Mouse (Mus musculus) hindbrain, embryonic 11.5 days (tissue): ENCODE measurements around the gene Lrtm2. TPM values are rescaled to one million over a fixed set of nuclear protein-coding genes. Genes with fewer than 3 reads are reported as not detected.

Experiments
- ATAC-seq: fragments of 200-750 bp; cut with Nextera tagmentation; 2 replicates; pipeline ENCODE4 v1.8.0; 2017; ENCODE audit warnings: mild to moderate bottlenecking, moderate TSS enrichment, moderate library complexity; ENCODE audit not compliant: low FRiP score
- DNase-seq: peaks from one replicate; pipeline ENCODE4 v3.0.0-alpha.2; 2015; ENCODE audit warnings: low spot score
- H3K27ac ChIP-seq: fragments of 300-500 bp; sonication (generic); 2 replicates; pipeline ENCODE4 v1.5.1; 2014; ENCODE audit warnings: mild to moderate bottlenecking, low read depth, low read length
- H3K27me3 ChIP-seq: fragments of 300-500 bp; sonication (generic); 2 replicates; pipeline ENCODE4 v1.6.1; 2014; ENCODE audit warnings: mild to moderate bottlenecking, low read length, moderate library complexity, mixed read lengths; ENCODE audit not compliant: control insufficient read depth, insufficient read depth
- H3K36me3 ChIP-seq: fragments of 300-500 bp; sonication (generic); 2 replicates; pipeline ENCODE4 v1.6.1; 2014; ENCODE audit warnings: mild to moderate bottlenecking, low read length, moderate library complexity, mixed read lengths; ENCODE audit not compliant: control insufficient read depth, insufficient read depth
- H3K4me1 ChIP-seq: fragments of 300-500 bp; sonication (generic); replicated peaks from 2 replicates; pipeline ENCODE4 v1.6.1; 2014; ENCODE audit warnings: low read length, mixed read lengths; ENCODE audit not compliant: control insufficient read depth, insufficient read depth
- H3K4me2 ChIP-seq: fragments of 300-500 bp; sonication (generic); replicated peaks from 2 replicates; pipeline ENCODE4 v1.6.1; 2014; ENCODE audit warnings: mild to moderate bottlenecking, low read depth, low read length
- H3K4me3 ChIP-seq: fragments of 300-500 bp; sonication (generic); 2 replicates; pipeline ENCODE4 v1.5.1; 2014; ENCODE audit warnings: low read depth, low read length
- H3K9ac ChIP-seq: fragments of 300-500 bp; sonication (generic); 2 replicates; pipeline ENCODE4 v1.6.1; 2014; ENCODE audit warnings: low read depth, low read length
- H3K9me3 ChIP-seq: fragments of 300-500 bp; sonication (generic); 2 replicates; pipeline ENCODE4 v1.6.1; 2016; ENCODE audit warnings: low read length; ENCODE audit not compliant: control insufficient read depth
- WGBS: fragments of 180-500 bp; shearing (Covaris S2); extraction: QIAGEN DNeasy Blood & Tissue Kit; methylation state at CpG from one replicate; pipeline ENCODE4 v1.1.7; 2014; 5-methylcytosine and 5-hydroxymethylcytosine counted together
- polyA plus RNA-seq: library from polyadenylated mRNA; unstranded; fragments of >200 nt; fragmentation: Nextera tagmentation; extraction: Ambion mirVana; gene quantifications from 2 replicates; pipeline ENCODE4 v1.2.1, GENCODE M21; 2014

Gene Lrtm2
- polyA plus RNA-seq, 1 experiment from 2014 or later, result 0.14 TPM

GRCm38 (mm10) chr6:119314751-119315476 lies 15.7 kb downstream of the Lrtm2 start:
- Histone ChIP-seq H3K36me3 (no peaks in the 10 kb centered on the region), H3K4me2 (no peak overlapping the region), H3K4me1 (no peaks in the 10 kb centered on the region), H3K9me3 (no peaks in the 10 kb centered on the region), H3K27me3 (no peaks in the 10 kb centered on the region), H3K9ac (no peak overlapping the region), H3K27ac (no peak overlapping the region), H3K4me3 (no peak overlapping the region)
- ATAC-seq (no peak), DNase-seq (no peak)
- 67% methylated on average over 7 of the region's 7 CpGs for WGBS

- H3K36me3 ChIP-seq, result no peaks in the 10 kb centered on the region
- H3K27ac ChIP-seq, result no peak overlapping the region
- DNase-seq (no peak), ATAC-seq (peak; percentile 36; the same call in 1 of the 2 replicates)
- WGBS, result 44% methylated on average over 14 of the region's 14 CpGs
- H3K9ac ChIP-seq, result no peak overlapping the region
- H3K9me3 ChIP-seq, result no peaks in the 10 kb centered on the region
- H3K4me1 ChIP-seq, result no peaks in the 10 kb centered on the region
- no peak overlapping the region for H3K4me3 ChIP-seq
- no peak overlapping the region for H3K4me2 ChIP-seq
- H3K27me3 ChIP-seq, result no peaks in the 10 kb centered on the region
These were observed 16.8 kb downstream of the Lrtm2 start for GRCm38 (mm10) chr6:119313588-119314375.

- ATAC-seq (no peak), DNase-seq (no peak)
- 74% methylated on average over 3 of the region's 3 CpGs for WGBS
- Histone ChIP-seq H3K4me1 (no peaks in the 10 kb centered on the region), H3K36me3 (no peaks in the 10 kb centered on the region), H3K9me3 (no peaks in the 10 kb centered on the region), H3K27me3 (no peaks in the 10 kb centered on the region), H3K4me2 (no peak overlapping the region), H3K27ac (no peak overlapping the region), H3K9ac (no peak overlapping the region), H3K4me3 (no peak overlapping the region)
These were observed 17.5 kb downstream of the Lrtm2 start for GRCm38 (mm10) chr6:119313096-119313495.

- no peaks in the 10 kb centered on the region for H3K4me1 ChIP-seq
- ATAC-seq, result no peak
- H3K4me2 ChIP-seq, result no peak overlapping the region
- no peak overlapping the region for H3K4me3 ChIP-seq
- DNase-seq, result no peak
- 88% methylated on average over 6 of the region's 6 CpGs for WGBS
- H3K27me3 ChIP-seq, result no peaks in the 10 kb centered on the region
- no peak overlapping the region for H3K9ac ChIP-seq
- H3K9me3 ChIP-seq, result no peaks in the 10 kb centered on the region
- no peaks in the 10 kb centered on the region for H3K36me3 ChIP-seq
- no peak overlapping the region for H3K27ac ChIP-seq
These were observed 18.2 kb downstream of the Lrtm2 start for GRCm38 (mm10) chr6:119312381-119312780.

GRCm38 (mm10) chr6:119310176-119310575 lies 20.4 kb downstream of the Lrtm2 start:
- DNase-seq (no peak), ATAC-seq (no peak)
- 62% methylated on average over 9 of the region's 9 CpGs for WGBS
- Histone ChIP-seq H3K27me3 (no peaks in the 10 kb centered on the region), H3K4me1 (no peaks in the 10 kb centered on the region), H3K9ac (no peak overlapping the region), H3K4me3 (no peak overlapping the region), H3K27ac (no peak overlapping the region), H3K9me3 (no peaks in the 10 kb centered on the region), H3K36me3 (no peaks in the 10 kb centered on the region), H3K4me2 (no peak overlapping the region)

GRCm38 (mm10) chr6:119307867-119308413 lies 22.6 kb downstream of the Lrtm2 start:
- ATAC-seq (no peak), DNase-seq (no peak)
- Histone ChIP-seq H3K27me3 (no peaks in the 10 kb centered on the region), H3K9me3 (no peaks in the 10 kb centered on the region), H3K9ac (no peak overlapping the region), H3K36me3 (no peaks in the 10 kb centered on the region), H3K4me3 (no peak overlapping the region), H3K27ac (no peak overlapping the region), H3K4me2 (no peak overlapping the region), H3K4me1 (no peaks in the 10 kb centered on the region)
- 52% methylated on average over 10 of the region's 10 CpGs for WGBS

- H3K36me3 ChIP-seq, result no peaks in the 10 kb centered on the region
- H3K9ac ChIP-seq, result no peak overlapping the region
- ATAC-seq (no peak), DNase-seq (no peak)
- no peaks in the 10 kb centered on the region for H3K9me3 ChIP-seq
- no peaks in the 10 kb centered on the region for H3K27me3 ChIP-seq
- H3K4me1 ChIP-seq, result no peaks in the 10 kb centered on the region
- no peak overlapping the region for H3K4me3 ChIP-seq
- no peak overlapping the region for H3K27ac ChIP-seq
- no peak overlapping the region for H3K4me2 ChIP-seq
- WGBS, result 92% methylated on average over 6 of the region's 6 CpGs
These were observed 27.2 kb downstream of the Lrtm2 start for GRCm38 (mm10) chr6:119303331-119303730.

GRCm38 (mm10) chr6:119301310-119301709 lies 29.3 kb downstream of the Lrtm2 start:
- 90% methylated on average over 3 of the region's 3 CpGs for WGBS
- Histone ChIP-seq H3K4me2 (no peak overlapping the region), H3K36me3 (no peaks in the 10 kb centered on the region), H3K27me3 (no peaks in the 10 kb centered on the region), H3K4me1 (no peaks in the 10 kb centered on the region), H3K4me3 (no peak overlapping the region), H3K9me3 (no peaks in the 10 kb centered on the region), H3K9ac (no peak overlapping the region), H3K27ac (no peak overlapping the region)
- no peak for ATAC-seq
- no peak for DNase-seq
